Comparison of ENCODE assay signal across 26 mouse cellular contexts in genomic region chr3:136556488-136556887, GRCm38 (mm10).
DNase-seq lines count a peak whose midpoint lies in the region; ATAC-seq lines count a peak whose summit lies in the region.
"Had no signal": no experiment of that assay in that cellular context is flagged by ENCODE, and none has a peak within 500 bp of the region (broad histone marks: within the 10 kb centered on the region; RNA-seq: fewer than 3 reads in every experiment).

No protein-coding gene starts in this region.

- no peaks in the 10 kb centered on the region for H3K9me3 ChIP-seq in neural tube, embryonic 15.5 days (replicated peaks)
- H3K9me3 ChIP-seq: hindbrain, embryonic 12.5 days; limb, embryonic 13.5 days; midbrain, embryonic 13.5 days had no signal

- no peaks in the 10 kb centered on the region for H3K4me1 ChIP-seq in neural tube, embryonic 15.5 days
- H3K4me1 ChIP-seq: hindbrain, embryonic 12.5 days; limb, embryonic 13.5 days; midbrain, embryonic 13.5 days had no signal

- no peak overlapping the region for H3K9ac ChIP-seq in neural tube, embryonic 15.5 days (replicated peaks)
- H3K9ac ChIP-seq: hindbrain, embryonic 12.5 days; limb, embryonic 13.5 days; liver, postnatal 0 days; midbrain, embryonic 13.5 days had no signal

- H3K36me3 ChIP-seq in neural tube, embryonic 15.5 days, result no peaks in the 10 kb centered on the region
- H3K36me3 ChIP-seq: hindbrain, embryonic 12.5 days; limb, embryonic 13.5 days; midbrain, embryonic 13.5 days had no signal

- no peak overlapping the region for H3K4me3 ChIP-seq in neural tube, embryonic 15.5 days (replicated peaks)
- H3K4me3 ChIP-seq: hindbrain, embryonic 12.5 days; left cerebral cortex, adult 2 months; limb, embryonic 13.5 days; midbrain, embryonic 13.5 days had no signal

- no peaks in the 10 kb centered on the region for H3K27me3 ChIP-seq in neural tube, embryonic 15.5 days (replicated peaks)
- H3K27me3 ChIP-seq: hindbrain, embryonic 12.5 days; limb, embryonic 13.5 days had no signal

- peak; percentile 3 to 7 for DNase-seq in B cell, adult 2 months
- no peak for DNase-seq in Muller cell, postnatal 12 days (ENCODE audit: inconsistent ontology term)
- DNase-seq in cerebellum, adult 8-10 months, result no peak
- no peak for DNase-seq in cerebellum, postnatal 36 days
- DNase-seq: adrenal gland, postnatal 25 days; cerebellum, adult 18-20 months; cerebellum, postnatal 14 days; gastrocnemius, postnatal 25 days; heart, adult 18-20 months; heart, postnatal 36 days; kidney, adult 11 months; kidney, postnatal 14 days; liver, postnatal 0 days; lung, postnatal 36 days; thymus, postnatal 14 days had no signal

- no peak overlapping the region for H3K27ac ChIP-seq in neural tube, embryonic 15.5 days (replicated peaks)
- H3K27ac ChIP-seq: hindbrain, embryonic 12.5 days; left cerebral cortex, adult 2 months; limb, embryonic 13.5 days; midbrain, embryonic 13.5 days had no signal

- 97% methylated on average over 2 of the region's 2 CpGs for WGBS in neural tube, embryonic 15.5 days

- no peak overlapping the region for H3K4me2 ChIP-seq in neural tube, embryonic 15.5 days
- H3K4me2 ChIP-seq: heart, embryonic 11.5 days; hindbrain, embryonic 12.5 days; limb, embryonic 13.5 days; liver, embryonic 11.5 days; midbrain, embryonic 13.5 days had no signal

- peak; percentile 50; the same call in 1 of the 2 replicates for ATAC-seq in common myeloid progenitor, adult 5-6 weeks (replicated peaks; ENCODE audit: low read depth, poor library complexity, severe bottlenecking)
- peak; percentile 63; the same call in 1 of the 2 replicates for ATAC-seq in monocyte, adult 5-6 weeks (replicated peaks; ENCODE audit: insufficient number of reproducible peaks, low FRiP score, low TSS enrichment, poor library complexity, severe bottlenecking)
- ATAC-seq in neural tube, embryonic 15.5 days (ENCODE audit: low FRiP score), result no peak
- ATAC-seq: forebrain, embryonic 14.5 days; inflammation-experienced regulatory T-cells, adult 6 months; liver, postnatal 0 days; midbrain, embryonic 13.5 days had no signal

Comparison
In these comparisons a context has a peak if more than half of its experiments do, and no peak if none do; other contexts are left out.
1. DNase-seq: peak in B cell, adult 2 months (2 of 2); none in Muller cell, postnatal 12 days (single experiment), cerebellum, adult 8-10 months (single experiment) and cerebellum, postnatal 36 days (0 of 2).